In the genomic region with DNA sequence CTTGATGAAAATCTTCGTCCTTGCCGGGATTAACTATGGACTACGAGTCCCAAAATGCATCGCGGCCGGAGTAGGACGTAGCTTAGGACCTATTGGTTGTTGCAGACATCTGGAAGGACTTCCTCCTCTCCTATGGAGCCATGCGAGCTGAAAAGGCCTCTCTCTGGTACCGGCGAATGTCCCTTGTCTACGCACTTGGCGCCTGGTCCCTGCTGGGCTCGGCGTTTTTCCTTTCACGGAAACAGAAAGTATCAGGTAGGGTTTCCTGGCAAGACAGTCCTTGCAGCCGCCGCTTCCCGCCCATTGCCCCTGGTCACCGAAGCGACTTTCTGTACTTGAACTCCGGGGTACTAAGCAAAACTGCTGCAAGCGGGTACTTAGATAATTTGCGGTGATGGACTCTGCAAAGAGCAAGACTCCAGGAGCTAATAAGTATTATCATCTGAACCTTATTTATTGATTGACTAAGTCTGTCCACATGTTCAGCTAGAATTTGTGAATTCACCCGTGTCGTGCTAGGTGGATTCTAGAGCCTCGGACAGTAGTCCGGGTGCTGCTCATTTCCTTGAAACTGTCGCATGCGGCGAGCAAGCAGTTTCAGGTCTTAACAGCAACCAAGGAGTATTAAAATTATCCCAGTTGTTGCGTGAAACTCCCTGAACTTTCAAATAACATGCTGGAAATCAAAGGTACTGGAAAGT, we compare ENCODE assay signal across 8 mouse cellular contexts. TPM values are rescaled to one million over a fixed set of nuclear protein-coding genes. Genes with fewer than 3 reads are reported as not detected.
DNase-seq lines count a peak whose midpoint lies in the region; ATAC-seq lines count a peak whose summit lies in the region.

A gene (plus strand): TSS at position 104 of the 701 bp plus-strand sequence.

- H3K27ac ChIP-seq in embryonic facial prominence, embryonic 13.5 days = 0 out of 2 replicates have a peak within 1 kb of the TSS, but pooled peaks have one; percentile 18
- H3K27ac ChIP-seq in limb, embryonic 13.5 days = no peak within 1 kb of the TSS
- H3K27ac ChIP-seq in midbrain, embryonic 16.5 days (ENCODE audit: low read length) = peak within 1 kb of the TSS; percentile 65

- peak within 1 kb of the TSS; percentile 70 for H3K4me2 ChIP-seq in embryonic facial prominence, embryonic 13.5 days
- peak within 1 kb of the TSS; percentile 76 for H3K4me2 ChIP-seq in limb, embryonic 13.5 days (replicated peaks)
- H3K4me2 ChIP-seq in midbrain, embryonic 16.5 days (ENCODE audit: low read length) = peak within 1 kb of the TSS; percentile 77

- peaks cover 3% of the 10 kb centered on the region for H3K4me1 ChIP-seq in embryonic facial prominence, embryonic 13.5 days
- peaks cover 2% of the 10 kb centered on the region; the same call in 1 of the 2 replicates for H3K4me1 ChIP-seq in limb, embryonic 13.5 days
- peaks cover 7% of the 10 kb centered on the region for H3K4me1 ChIP-seq in midbrain, embryonic 16.5 days (ENCODE audit: control insufficient read depth, insufficient read depth, low read length)

- peak; percentile 89 for DNase-seq in 3T3-L1 (ENCODE audit: low read depth, low spot score)
- DNase-seq in adrenal gland, postnatal 36 days = peak; percentile 85
- peak; percentile 87 to 89 for DNase-seq in heart, adult 18-20 months
- DNase-seq in kidney, adult 8-10 months = peak; percentile 82 to 85
- DNase-seq in spleen, postnatal 10 days (ENCODE audit: low spot score in 2 of 2) = peak; percentile 48 to 78

- H3K9ac ChIP-seq in embryonic facial prominence, embryonic 13.5 days = peak within 1 kb of the TSS; percentile 80
- H3K9ac ChIP-seq in limb, embryonic 13.5 days = peak within 1 kb of the TSS; percentile 78
- H3K9ac ChIP-seq in midbrain, embryonic 16.5 days (ENCODE audit: low read depth, low read length) = peak within 1 kb of the TSS; percentile 71

- no peaks in the 10 kb centered on the region for H3K9me3 ChIP-seq in embryonic facial prominence, embryonic 13.5 days
- H3K9me3 ChIP-seq in limb, embryonic 13.5 days = no peaks in the 10 kb centered on the region
- H3K9me3 ChIP-seq in midbrain, embryonic 16.5 days (replicated peaks; ENCODE audit: control insufficient read depth, low read length, poor library complexity, severe bottlenecking) = no peaks in the 10 kb centered on the region

- no peaks in the 10 kb centered on the region for H3K27me3 ChIP-seq in embryonic facial prominence, embryonic 13.5 days
- no peaks in the 10 kb centered on the region for H3K27me3 ChIP-seq in limb, embryonic 13.5 days
- H3K27me3 ChIP-seq in midbrain, embryonic 16.5 days (ENCODE audit: control insufficient read depth, insufficient read depth, low read depth, low read length) = no peaks in the 10 kb centered on the region

- ATAC-seq in embryonic facial prominence, embryonic 13.5 days (ENCODE audit: insufficient number of reproducible peaks, insufficient read depth, low FRiP score, low TSS enrichment, low read depth) = peak; percentile 90
- ATAC-seq in limb, embryonic 13.5 days (ENCODE audit: low FRiP score, low read depth) = peak; percentile 95
- peak; percentile 97 for ATAC-seq in midbrain, embryonic 16.5 days

- WGBS in embryonic facial prominence, embryonic 13.5 days = 2% methylated on average over 31 of the region's 31 CpGs
- WGBS in limb, embryonic 13.5 days = 3% methylated on average over 31 of the region's 31 CpGs
- 2% methylated on average over 31 of the region's 31 CpGs for WGBS in midbrain, embryonic 16.5 days

- H3K36me3 ChIP-seq in embryonic facial prominence, embryonic 13.5 days = peaks cover 25% of the 10 kb centered on the region
- peaks cover 26% of the 10 kb centered on the region for H3K36me3 ChIP-seq in limb, embryonic 13.5 days
- H3K36me3 ChIP-seq in midbrain, embryonic 16.5 days (ENCODE audit: control insufficient read depth, insufficient read depth, low read length) = 0 out of 2 replicates have a peak, but pooled peaks cover 2% of the 10 kb centered on the region

- H3K4me3 ChIP-seq in embryonic facial prominence, embryonic 13.5 days = peak within 1 kb of the TSS; percentile 65
- peak within 1 kb of the TSS; percentile 52 for H3K4me3 ChIP-seq in limb, embryonic 13.5 days
- H3K4me3 ChIP-seq in midbrain, embryonic 16.5 days (ENCODE audit: low read depth, low read length) = peak within 1 kb of the TSS; percentile 66

RNA-seq across cellular contexts. Expression of the gene that starts here (rescaled TPM):
- 10 to 100 TPM; 50.7 to 57.4 TPM for total RNA-seq in adrenal gland, postnatal 36 days (2021)
- polyA plus RNA-seq in embryonic facial prominence, embryonic 13.5 days (2015; fragmentation: Nextera tagmentation; extraction: Ambion mirVana) = 43.6 and 45.8 TPM in 2 replicates
- total RNA-seq in heart, adult 18-20 months (2021) = 100 to 1,000 TPM; 103 to 108 TPM
- polyA plus RNA-seq in limb, embryonic 13.5 days (2015; fragmentation: Nextera tagmentation; extraction: Ambion mirVana) = 38.8 and 43.5 TPM in 2 replicates
- polyA plus RNA-seq in midbrain, embryonic 16.5 days (2015; fragmentation: Nextera tagmentation; extraction: Ambion mirVana) = 54.1 and 61.1 TPM in 2 replicates
